16 mouse cellular contexts compared by ENCODE assay signal in genomic region chr2:92935483-92935882, GRCm38 (mm10). TPM values are rescaled to one million over a fixed set of nuclear protein-coding genes. Genes with fewer than 3 reads are reported as not detected.
DNase-seq lines count a peak whose midpoint lies in the region; ATAC-seq lines count a peak whose summit lies in the region.
"Had no signal": no experiment of that assay in that cellular context is flagged by ENCODE, and none has a peak within 500 bp of the region (broad histone marks: within the 10 kb centered on the region; RNA-seq: fewer than 3 reads in every experiment).

No protein-coding gene starts in this region.

- no peak overlapping the region for H3K4me2 ChIP-seq in limb, embryonic 11.5 days (ENCODE audit: low read depth, severe bottlenecking)
- H3K4me2 ChIP-seq: forebrain, embryonic 13.5 days had no signal

- peak; percentile 81 for DNase-seq in left cerebral cortex, postnatal 4 days
- no peak for DNase-seq in left cerebral cortex, postnatal 36 days (ENCODE audit: low spot score in 2 of 2)
- peak; percentile 85 for DNase-seq in cerebellum, adult 11 months
- DNase-seq in cerebellum, postnatal 10 days = peak; percentile 94 to 96
- DNase-seq in limb, embryonic 11.5 days (ENCODE audit: low spot score) = no peak
- no peak for DNase-seq in testis, postnatal 14 days (ENCODE audit: low spot score)
- DNase-seq: adrenal gland, postnatal 36 days; gastrocnemius, postnatal 10 days; heart, postnatal 14 days; kidney, adult 18-20 months; kidney, postnatal 36 days; lung, postnatal 36 days; thymus, adult 18-20 months had no signal

- peak overlapping the region; percentile 57; the same call in 1 of the 2 replicates for H3K27ac ChIP-seq in limb, embryonic 11.5 days (replicated peaks; ENCODE audit: low read depth, low read length)
- H3K27ac ChIP-seq: liver, embryonic 14.5 days had no signal

- H3K9me3 ChIP-seq in limb, embryonic 11.5 days (ENCODE audit: control insufficient read depth, low read length) = no peaks in the 10 kb centered on the region
- H3K9me3 ChIP-seq: forebrain, embryonic 13.5 days had no signal

- peaks cover 20% of the 10 kb centered on the region for H3K4me1 ChIP-seq in limb, embryonic 11.5 days (ENCODE audit: control insufficient read depth, insufficient read depth, low read length)

- no peaks in the 10 kb centered on the region for H3K27me3 ChIP-seq in limb, embryonic 11.5 days (ENCODE audit: control insufficient read depth, insufficient read depth, low read length)
- H3K27me3 ChIP-seq: forebrain, embryonic 13.5 days had no signal

- WGBS in limb, embryonic 11.5 days = 28% methylated on average over 3 of the region's 3 CpGs

- no peak for ATAC-seq in limb, embryonic 11.5 days (ENCODE audit: insufficient number of reproducible peaks, low FRiP score, low TSS enrichment, low read depth)
- no peak for ATAC-seq in frontal cortex, adult (ENCODE audit: low TSS enrichment)
- ATAC-seq: forebrain, embryonic 13.5 days had no signal

- H3K36me3 ChIP-seq in limb, embryonic 11.5 days (ENCODE audit: control insufficient read depth, insufficient read depth, low read length) = no peaks in the 10 kb centered on the region

- intact Hi-C loops in left cerebral cortex, postnatal 4 days (cut with DNase I) = no loop called here
- intact Hi-C loops in left cerebral cortex, postnatal 36 days (cut with DNase I) = loop anchor here (2.0 kb wide), 1 partner anchor 19 kb away; no protein-coding TSS in a partner anchor

- no peak overlapping the region for H3K4me3 ChIP-seq in limb, embryonic 11.5 days (ENCODE audit: low read depth, low read length)
- H3K4me3 ChIP-seq: forebrain, embryonic 13.5 days had no signal

- no peak overlapping the region for H3K9ac ChIP-seq in limb, embryonic 11.5 days (ENCODE audit: low read length)
- H3K9ac ChIP-seq: forebrain, embryonic 13.5 days; liver, embryonic 14.5 days had no signal

RNA-seq across cellular contexts. Expression of gene Syt13, which starts 20.6 kb away (rescaled TPM):
- 10 to 100 TPM; 24.3 to 31.7 TPM for total RNA-seq in left cerebral cortex, postnatal 4 days (2021)
- 100 to 1,000 TPM; 174 to 218 TPM for total RNA-seq in left cerebral cortex, postnatal 36 days (2021)
- 5.4 and 6.6 TPM in 2 replicates for polyA plus RNA-seq in limb, embryonic 11.5 days (2014; fragmentation: Nextera tagmentation; extraction: Ambion mirVana)

Comparison
In these comparisons a context has a peak if more than half of its experiments do, and no peak if none do; other contexts are left out.
1. DNase-seq: peak in left cerebral cortex, postnatal 4 days (single experiment), cerebellum, adult 11 months (single experiment) and cerebellum, postnatal 10 days (2 of 2); none in left cerebral cortex, postnatal 36 days (0 of 2), limb, embryonic 11.5 days (single experiment) and testis, postnatal 14 days (single experiment).
2. RNA of gene Syt13, which starts 20.6 kb away (total RNA-seq): 174 to 218 TPM in left cerebral cortex, postnatal 36 days; 24.3 to 31.7 TPM in left cerebral cortex, postnatal 4 days; every median in the first group is over 4 times any median in the second.